Mouse (Mus musculus) midbrain, embryonic 11.5 days (tissue): ENCODE measurements around the gene Slc24a2. TPM values are rescaled to one million over a fixed set of nuclear protein-coding genes. Genes with fewer than 3 reads are reported as not detected.

Source experiments
- ATAC-seq: fragments of 200-750 bp; cut with Nextera tagmentation; 2 replicates; pipeline ENCODE4 v1.8.0; 2017; ENCODE audit warnings: moderate TSS enrichment, moderate library complexity; ENCODE audit not compliant: low FRiP score
- DNase-seq: peaks from one replicate; pipeline ENCODE4 v3.0.0; 2015; ENCODE audit warnings: low spot score; ENCODE audit errors: missing footprints
- H3K27ac ChIP-seq: fragments of 300-500 bp; sonication (generic); 2 replicates; pipeline ENCODE4 v1.5.1; 2014; ENCODE audit warnings: low read depth, low read length
- H3K27me3 ChIP-seq: fragments of 300-500 bp; sonication (generic); 2 replicates; pipeline ENCODE4 v1.6.1; 2014; ENCODE audit warnings: mild to moderate bottlenecking, low read length, moderate library complexity, mixed read lengths; ENCODE audit not compliant: control insufficient read depth, insufficient read depth
- H3K36me3 ChIP-seq: fragments of 300-500 bp; sonication (generic); 2 replicates; pipeline ENCODE4 v1.6.1; 2014; ENCODE audit warnings: mild to moderate bottlenecking, low read length, moderate library complexity, mixed read lengths; ENCODE audit not compliant: control insufficient read depth, insufficient read depth
- H3K4me1 ChIP-seq: fragments of 300-500 bp; sonication (generic); 2 replicates; pipeline ENCODE4 v1.6.1; 2014; ENCODE audit warnings: low read length; ENCODE audit not compliant: control insufficient read depth, insufficient read depth
- H3K4me2 ChIP-seq: fragments of 300-500 bp; sonication (generic); 2 replicates; pipeline ENCODE4 v1.6.1; 2014; ENCODE audit warnings: mild to moderate bottlenecking, moderate library complexity
- H3K4me3 ChIP-seq: fragments of 300-500 bp; sonication (generic); 2 replicates; pipeline ENCODE4 v1.5.1; 2014; ENCODE audit warnings: low read depth, low read length
- H3K9ac ChIP-seq: fragments of 300-500 bp; sonication (generic); 2 replicates; pipeline ENCODE4 v1.6.1; 2014; ENCODE audit warnings: low read length
- H3K9me3 ChIP-seq: fragments of 300-500 bp; sonication (generic); 2 replicates; pipeline ENCODE4 v1.6.1; 2016; ENCODE audit warnings: low read length; ENCODE audit not compliant: control insufficient read depth
- WGBS: fragments of 180-500 bp; shearing (Covaris S2); extraction: QIAGEN DNeasy Blood & Tissue Kit; methylation state at CpG from one replicate; pipeline ENCODE4 v1.1.7; 2014; 5-methylcytosine and 5-hydroxymethylcytosine counted together
- polyA plus RNA-seq: library from polyadenylated mRNA; unstranded; fragments of >200 nt; fragmentation: Nextera tagmentation; extraction: Ambion mirVana; gene quantifications from 2 replicates; pipeline ENCODE4 v1.2.1, GENCODE M21; 2014

The Slc24a2 gene
- polyA plus RNA-seq, 1 experiment from 2014 or later: 0.87 TPM

DNA sequence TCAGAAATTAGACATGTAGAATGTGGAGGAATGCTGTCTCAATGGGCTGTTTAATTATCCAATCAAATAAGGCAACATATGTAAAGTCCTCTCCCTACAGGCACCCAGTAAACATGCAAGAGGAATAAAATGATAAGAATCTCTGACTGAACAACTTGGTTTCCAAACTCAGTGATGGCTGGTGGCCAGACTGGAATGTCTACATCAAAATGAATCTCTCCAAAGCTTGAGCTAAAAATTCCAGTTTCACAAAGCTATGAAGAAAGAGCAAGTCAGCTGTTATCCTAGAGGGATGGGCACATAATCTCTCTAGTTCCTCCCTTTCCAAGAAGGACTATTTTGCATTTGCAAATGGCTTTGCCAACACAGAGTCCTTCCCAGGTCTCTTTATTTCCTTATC, 139.4 kb downstream of the Slc24a2 start:
- Histone ChIP-seq H3K27me3 (no peaks in the 10 kb centered on the region), H3K36me3 (no peaks in the 10 kb centered on the region), H3K9ac (no peak overlapping the region), H3K9me3 (no peaks in the 10 kb centered on the region), H3K4me3 (no peak overlapping the region), H3K27ac (no peak overlapping the region), H3K4me2 (no peak overlapping the region), H3K4me1 (no peaks in the 10 kb centered on the region)
- ATAC-seq (no peak), DNase-seq (no peak)

DNA sequence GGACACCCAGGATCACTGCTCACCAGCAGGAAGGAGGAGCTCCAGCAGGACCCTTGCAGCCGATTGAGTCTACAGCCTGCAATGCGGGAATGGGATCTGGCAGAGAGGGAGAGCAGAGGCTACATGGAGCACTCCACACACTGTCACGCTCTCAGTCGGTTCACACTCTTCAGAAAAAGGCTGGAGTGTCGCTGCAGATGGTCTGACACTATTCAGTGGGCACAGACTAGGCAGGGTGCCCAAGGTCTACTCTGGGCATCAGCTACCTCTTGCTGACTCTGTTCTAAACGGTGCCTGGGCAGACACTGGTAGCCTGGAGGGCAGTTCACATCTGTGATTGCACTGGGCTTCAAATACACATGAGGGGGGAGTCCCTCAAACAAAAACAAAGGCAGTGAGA, 141.6 kb downstream of the Slc24a2 start:
- no peak for ATAC-seq
- WGBS: 82% methylated on average over 6 of the region's 6 CpGs
- H3K27ac ChIP-seq: no peak overlapping the region
- H3K9ac ChIP-seq: no peak overlapping the region
- no peak for DNase-seq
- H3K4me2 ChIP-seq: no peak overlapping the region
- no peaks in the 10 kb centered on the region for H3K36me3 ChIP-seq
- H3K9me3 ChIP-seq: no peaks in the 10 kb centered on the region
- H3K4me1 ChIP-seq: no peaks in the 10 kb centered on the region
- H3K4me3 ChIP-seq: no peak overlapping the region
- H3K27me3 ChIP-seq: no peaks in the 10 kb centered on the region

DNA sequence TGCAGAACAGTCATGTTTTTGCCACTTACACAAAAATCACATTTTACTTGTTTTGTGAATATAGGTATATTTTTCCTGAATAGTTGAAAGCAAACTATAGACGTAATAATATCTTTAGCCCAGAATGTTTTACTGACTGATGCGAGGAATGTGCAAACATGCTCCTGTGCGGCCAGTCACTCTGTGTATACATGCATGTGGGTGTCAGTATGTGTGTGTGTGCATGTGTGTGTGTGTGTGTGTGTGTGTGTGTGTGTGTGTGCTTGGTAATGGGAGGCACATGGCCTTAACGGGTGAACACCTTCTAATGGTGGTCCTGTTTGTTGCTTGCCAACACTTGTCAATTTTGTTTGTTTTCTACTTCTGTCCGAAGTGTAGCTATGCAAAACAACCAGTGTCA, 142.7 kb downstream of the Slc24a2 start:
- no peak overlapping the region for H3K4me3 ChIP-seq
- ATAC-seq (no peak), DNase-seq (no peak)
- H3K4me2 ChIP-seq: no peak overlapping the region
- H3K4me1 ChIP-seq: no peaks in the 10 kb centered on the region
- 87% methylated on average over 5 of the region's 5 CpGs for WGBS
- no peak overlapping the region for H3K27ac ChIP-seq
- H3K9me3 ChIP-seq: no peaks in the 10 kb centered on the region
- H3K36me3 ChIP-seq: no peaks in the 10 kb centered on the region
- H3K27me3 ChIP-seq: no peaks in the 10 kb centered on the region
- no peak overlapping the region for H3K9ac ChIP-seq

DNA sequence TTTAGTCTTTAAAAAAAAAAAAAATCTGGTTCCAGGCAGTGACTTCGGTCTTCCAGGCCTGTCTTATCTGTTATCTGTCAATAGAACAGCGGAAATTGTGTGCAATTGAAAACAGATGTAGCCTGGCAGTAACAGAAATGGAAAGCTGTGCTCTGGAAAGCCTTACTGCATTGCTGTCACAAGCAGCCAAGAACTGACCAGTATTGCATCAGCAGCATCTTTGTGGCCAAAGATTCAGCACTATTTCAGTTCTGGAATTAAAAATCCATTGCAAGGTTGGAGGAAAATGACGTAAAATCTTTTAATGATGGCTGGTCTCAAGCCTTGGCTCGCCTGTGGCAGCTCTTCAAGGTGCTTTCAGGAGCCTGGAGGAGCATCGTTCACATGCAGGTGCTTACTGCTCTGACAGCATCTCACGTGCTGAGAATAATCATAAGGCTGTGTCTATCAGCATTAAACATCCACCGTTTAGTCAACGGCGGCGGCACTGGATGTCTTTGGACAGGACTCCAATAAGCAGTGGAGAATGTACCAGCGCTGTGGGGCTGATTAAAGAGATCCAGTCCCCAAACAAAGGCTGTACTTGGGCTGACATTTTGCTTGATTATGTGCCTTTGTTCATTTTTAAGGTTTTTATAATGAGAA, 143.2 kb downstream of the Slc24a2 start:
- Histone ChIP-seq H3K9me3 (no peaks in the 10 kb centered on the region), H3K27me3 (no peaks in the 10 kb centered on the region), H3K4me2 (no peak overlapping the region), H3K36me3 (no peaks in the 10 kb centered on the region), H3K27ac (no peak overlapping the region), H3K4me3 (no peak overlapping the region), H3K4me1 (no peaks in the 10 kb centered on the region), H3K9ac (no peak overlapping the region)
- no peak for DNase-seq
- WGBS: 84% methylated on average over 11 of the region's 11 CpGs
- ATAC-seq: no peak

DNA sequence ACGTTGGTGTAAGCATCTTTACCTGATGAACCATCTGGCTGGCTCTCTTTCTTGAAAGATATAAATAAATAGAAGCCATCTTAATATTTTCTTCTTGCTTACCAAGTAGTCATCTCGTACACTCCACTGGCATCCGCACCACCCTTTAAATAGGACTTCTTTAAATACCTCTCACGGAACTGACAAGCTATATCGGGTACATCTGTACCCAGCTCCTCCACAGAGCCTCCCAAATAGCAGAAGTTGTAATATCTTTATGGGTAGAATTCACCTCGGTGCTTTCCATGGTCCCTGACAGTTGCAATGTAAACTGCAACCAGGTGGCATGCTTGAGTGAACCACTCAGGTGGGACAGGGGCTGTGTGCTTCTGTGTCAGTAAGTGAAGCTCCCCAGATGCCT, 149.0 kb downstream of the Slc24a2 start:
- H3K9me3 ChIP-seq: no peaks in the 10 kb centered on the region
- H3K27me3 ChIP-seq: no peaks in the 10 kb centered on the region
- WGBS: 89% methylated on average over 6 of the region's 6 CpGs
- no peaks in the 10 kb centered on the region for H3K36me3 ChIP-seq
- no peaks in the 10 kb centered on the region for H3K4me1 ChIP-seq
- no peak overlapping the region for H3K27ac ChIP-seq
- DNase-seq (no peak), ATAC-seq (no peak)
- H3K4me3 ChIP-seq: no peak overlapping the region
- no peak overlapping the region for H3K9ac ChIP-seq
- H3K4me2 ChIP-seq: no peak overlapping the region

DNA sequence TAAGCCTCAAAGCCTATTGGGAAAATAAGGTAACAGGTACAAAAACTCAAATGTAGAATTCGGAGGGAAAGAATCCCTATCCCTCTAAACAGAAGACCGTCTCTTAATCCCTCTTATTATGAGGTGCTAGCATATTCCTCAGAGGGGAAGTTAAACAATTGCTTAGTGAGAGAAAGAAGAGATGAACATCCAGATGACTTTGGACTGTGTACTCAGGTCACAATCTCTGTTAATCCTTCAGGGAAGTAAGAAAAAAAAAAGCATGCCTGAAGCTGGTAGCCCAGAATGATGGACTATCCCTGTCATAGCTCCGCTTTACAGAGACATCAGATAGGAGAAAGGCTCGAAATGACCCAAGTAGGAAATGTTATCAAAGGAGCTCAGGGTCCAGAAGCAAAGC, 151.0 kb downstream of the Slc24a2 start:
- ATAC-seq: no peak
- 77% methylated on average over 4 of the region's 4 CpGs for WGBS
- Histone ChIP-seq H3K27ac (no peak overlapping the region), H3K4me2 (no peak overlapping the region), H3K4me3 (no peak overlapping the region), H3K9ac (no peak overlapping the region), H3K27me3 (no peaks in the 10 kb centered on the region), H3K9me3 (no peaks in the 10 kb centered on the region), H3K4me1 (no peaks in the 10 kb centered on the region), H3K36me3 (no peaks in the 10 kb centered on the region)
- DNase-seq: no peak

DNA sequence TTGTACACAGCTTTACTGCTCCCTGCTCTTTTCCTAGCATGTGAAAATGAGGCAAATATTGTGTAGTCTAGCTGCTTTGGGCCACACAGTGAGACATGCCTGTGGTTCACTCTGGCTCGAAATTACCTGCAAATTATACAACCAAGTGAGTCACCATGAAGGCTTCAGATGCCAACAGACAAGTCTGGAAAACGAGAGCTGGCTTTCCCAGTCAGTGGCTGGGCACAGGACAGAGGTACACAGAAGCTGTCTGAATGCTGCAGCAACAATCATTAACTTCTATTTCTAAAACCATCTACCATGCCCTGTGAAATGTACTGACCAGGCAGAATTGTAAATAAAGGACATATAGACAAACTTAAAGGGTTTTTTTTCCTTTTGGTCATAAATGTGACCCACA, 151.6 kb downstream of the Slc24a2 start:
- no peaks in the 10 kb centered on the region for H3K27me3 ChIP-seq
- no peaks in the 10 kb centered on the region for H3K9me3 ChIP-seq
- ATAC-seq: no peak
- H3K4me1 ChIP-seq: no peaks in the 10 kb centered on the region
- no peak overlapping the region for H3K4me2 ChIP-seq
- WGBS: 67% methylated on average over 2 of the region's 2 CpGs
- no peak overlapping the region for H3K9ac ChIP-seq
- no peak for DNase-seq
- no peak overlapping the region for H3K4me3 ChIP-seq
- H3K36me3 ChIP-seq: no peaks in the 10 kb centered on the region
- H3K27ac ChIP-seq: no peak overlapping the region

DNA sequence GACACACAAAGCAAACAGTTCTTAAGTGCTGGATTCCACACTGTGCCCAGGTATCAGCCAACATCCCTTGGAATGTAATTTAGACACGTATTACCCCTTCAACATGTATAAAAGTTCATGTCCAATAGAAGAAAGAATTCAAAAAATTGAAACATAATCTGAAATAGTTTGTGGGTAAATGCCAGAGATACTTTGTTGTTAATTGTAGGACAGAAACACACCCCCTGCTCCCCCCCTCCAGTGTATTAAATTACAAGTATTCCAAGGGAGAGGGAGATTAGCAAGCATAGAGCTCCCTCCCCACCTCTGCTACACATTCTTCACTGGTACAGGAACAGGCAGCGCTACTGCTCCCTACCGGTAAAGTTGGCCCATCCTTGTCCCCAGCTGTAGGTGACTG, 154.5 kb downstream of the Slc24a2 start:
- H3K27me3 ChIP-seq: no peaks in the 10 kb centered on the region
- H3K9me3 ChIP-seq: no peaks in the 10 kb centered on the region
- no peak for DNase-seq
- no peak for ATAC-seq
- H3K4me3 ChIP-seq: no peak overlapping the region
- H3K4me1 ChIP-seq: no peaks in the 10 kb centered on the region
- WGBS: 60% methylated on average over 3 of the region's 3 CpGs
- H3K36me3 ChIP-seq: no peaks in the 10 kb centered on the region
- H3K27ac ChIP-seq: no peak overlapping the region
- H3K4me2 ChIP-seq: no peak overlapping the region
- H3K9ac ChIP-seq: no peak overlapping the region

DNA sequence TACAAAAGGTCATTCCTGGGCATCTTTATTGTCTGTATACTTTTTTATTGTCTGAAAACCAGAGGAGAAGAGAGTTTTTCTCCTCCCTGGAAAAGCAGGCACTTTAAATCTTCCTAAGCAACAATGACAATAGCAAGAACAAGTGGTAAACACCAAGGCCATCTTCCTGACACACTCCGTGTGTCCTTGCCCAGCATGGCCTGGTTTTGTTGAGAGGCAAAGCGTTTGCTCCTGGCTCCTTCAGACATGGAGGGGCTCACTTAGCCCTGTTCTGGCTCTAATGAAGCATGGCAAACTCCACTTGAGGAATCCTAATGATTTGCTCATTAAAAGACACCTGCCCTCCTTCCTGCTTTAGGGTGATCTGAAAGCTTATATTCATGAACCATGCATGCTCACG, 162.2 kb downstream of the Slc24a2 start:
- Histone ChIP-seq H3K27me3 (no peaks in the 10 kb centered on the region), H3K9ac (no peak overlapping the region), H3K27ac (no peak overlapping the region), H3K4me1 (no peaks in the 10 kb centered on the region), H3K9me3 (no peaks in the 10 kb centered on the region), H3K4me2 (no peak overlapping the region), H3K4me3 (no peak overlapping the region), H3K36me3 (no peaks in the 10 kb centered on the region)
- DNase-seq (no peak), ATAC-seq (no peak)
- 71% methylated on average over 3 of the region's 3 CpGs for WGBS

DNA sequence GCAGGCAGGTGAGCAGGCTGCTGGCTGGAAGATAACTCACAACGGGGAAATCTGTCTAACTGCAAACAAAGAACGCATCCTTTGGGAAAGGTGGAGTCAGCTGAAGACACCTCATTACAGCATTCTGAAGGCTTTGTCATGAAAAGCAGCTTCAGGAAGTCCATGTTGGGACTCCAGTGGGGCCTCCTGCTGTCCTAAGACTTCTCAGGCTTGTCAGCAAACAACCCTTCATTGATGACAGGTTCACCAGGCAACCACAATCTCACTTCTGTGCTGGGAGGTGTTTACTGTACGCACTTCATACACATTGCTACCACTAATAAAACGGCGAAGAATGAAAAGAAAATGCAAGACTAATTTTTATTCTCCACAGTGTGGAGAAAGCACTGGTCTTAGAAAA, 165.1 kb downstream of the Slc24a2 start:
- H3K9me3 ChIP-seq: no peaks in the 10 kb centered on the region
- WGBS: 88% methylated on average over 5 of the region's 5 CpGs
- no peak overlapping the region for H3K9ac ChIP-seq
- no peaks in the 10 kb centered on the region for H3K36me3 ChIP-seq
- no peak for DNase-seq
- H3K4me2 ChIP-seq: no peak overlapping the region
- peaks cover 12% of the 10 kb centered on the region for H3K4me1 ChIP-seq
- ATAC-seq: no peak
- no peaks in the 10 kb centered on the region for H3K27me3 ChIP-seq
- H3K4me3 ChIP-seq: no peak overlapping the region
- H3K27ac ChIP-seq: no peak overlapping the region
